Mouse (Mus musculus): ENCODE measurements at regions not wholly inside any gene's neighbourhood (a gene's known extent, or its start where the extent isn't known, plus 50 kb on each side); places are given as distances from the start of the nearest gene placed in this dataset.

GRCm38 (mm10) chr10:118608376-118609145 lies 167.7 kb downstream of the Ifng start:
- TF ChIP-seq CTCF (IDR thresholded peaks at IDR 0.05; ENCODE audit: extremely low read depth, insufficient read depth, insufficient read length, insufficient replicate concordance) = no peak
- no peak for TF ChIP-seq POLR2A (IDR thresholded peaks at IDR 0.05; ENCODE audit: low read depth, low read length)
